Mouse (Mus musculus) stomach, embryonic 14.5 days (tissue): ENCODE data around the gene Cdkl2. TPM values are rescaled to one million over a fixed set of nuclear protein-coding genes. Genes with fewer than 3 reads are reported as not detected.

ENCODE experiments used
- ATAC-seq: fragments of 200-750 bp; cut with Nextera tagmentation; 2 replicates; pipeline ENCODE4 v1.8.0; 2017; ENCODE audit warnings: low read depth, moderate TSS enrichment; ENCODE audit not compliant: insufficient number of reproducible peaks, insufficient read depth, low FRiP score
- H3K27ac ChIP-seq: fragments of 300-500 bp; sonication (generic); 2 replicates; pipeline ENCODE4 v1.5.1; 2014; ENCODE audit warnings: mild to moderate bottlenecking, low read length, moderate library complexity, mixed read lengths
- H3K27me3 ChIP-seq: fragments of 300-500 bp; sonication (generic); 2 replicates; pipeline ENCODE4 v1.6.1; 2014; ENCODE audit warnings: low read length, control low read depth, mixed read lengths; ENCODE audit not compliant: control insufficient read depth, insufficient read depth
- H3K36me3 ChIP-seq: fragments of 300-500 bp; sonication (generic); 2 replicates; pipeline ENCODE4 v1.6.1; 2014; ENCODE audit warnings: mild to moderate bottlenecking, control low read depth, low read length, moderate library complexity, mixed read lengths; ENCODE audit not compliant: control insufficient read depth, insufficient read depth
- H3K4me1 ChIP-seq: fragments of 300-500 bp; sonication (generic); 2 replicates; pipeline ENCODE4 v1.6.1; 2014; ENCODE audit warnings: low read length, control low read depth, mixed read lengths; ENCODE audit not compliant: control insufficient read depth, insufficient read depth
- H3K4me2 ChIP-seq: fragments of 300-500 bp; sonication (generic); replicated peaks from 2 replicates; pipeline ENCODE4 v1.6.1; 2014; ENCODE audit warnings: low read depth, low read length, control low read depth
- H3K4me3 ChIP-seq: fragments of 300-500 bp; sonication (generic); 2 replicates; pipeline ENCODE4 v1.5.1; 2014; ENCODE audit warnings: low read depth, low read length, control low read depth
- H3K9ac ChIP-seq: fragments of 300-500 bp; sonication (generic); replicated peaks from 2 replicates; pipeline ENCODE4 v1.6.1; 2014; ENCODE audit warnings: low read depth, mild to moderate bottlenecking, control low read depth, low read length, moderate library complexity, mixed read lengths
- H3K9me3 ChIP-seq: fragments of 300-500 bp; sonication (generic); 2 replicates; pipeline ENCODE4 v1.6.1; 2016; ENCODE audit warnings: low read depth, low read length, control low read depth; ENCODE audit not compliant: control insufficient read depth
- WGBS: fragments of 180-500 bp; shearing (Covaris S2); extraction: QIAGEN DNeasy Blood & Tissue Kit; methylation state at CpG from one replicate; pipeline ENCODE4 v1.1.7; 2014; 5-methylcytosine and 5-hydroxymethylcytosine counted together
- polyA plus RNA-seq: library from polyadenylated mRNA; unstranded; fragments of >200 nt; fragmentation: Nextera tagmentation; extraction: Ambion mirVana; gene quantifications from 2 replicates; pipeline ENCODE4 v1.2.1, GENCODE M21; 2014

Cdkl2 gene
- polyA plus RNA-seq, 1 experiment from 2014 or later = 4.3 TPM

GRCm38 (mm10) chr5:91956991-91957760 is 86.5 kb downstream of the Cdkl2 start:
- WGBS = 94% methylated on average over 3 of the region's 3 CpGs
- Histone ChIP-seq H3K9ac (no peak overlapping the region), H3K9me3 (no peaks in the 10 kb centered on the region), H3K4me1 (peaks cover 16% of the 10 kb centered on the region), H3K27ac (no peak overlapping the region), H3K36me3 (peaks cover 26% of the 10 kb centered on the region), H3K27me3 (no peaks in the 10 kb centered on the region), H3K4me2 (no peak overlapping the region), H3K4me3 (no peak overlapping the region)
- no peak for ATAC-seq

Other genes starting within 250 kb of the Cdkl2 start
- gene Rchy1, start 80.8 kb downstream of the Cdkl2 start, polyA plus RNA-seq = 68.1 and 68.3 TPM in 2 replicates
- not detected in 2 replicates for gene Odaph, start 56.4 kb downstream of the Cdkl2 start, polyA plus RNA-seq
- 205 and 218 TPM in 2 replicates for gene G3bp2, start 39.8 kb upstream of the Cdkl2 start, polyA plus RNA-seq
- 34.7 and 35.8 TPM in 2 replicates for gene Uso1, start 94.1 kb upstream of the Cdkl2 start, polyA plus RNA-seq
- not detected in 2 replicates for gene U90926, start 171.5 kb upstream of the Cdkl2 start, polyA plus RNA-seq
- gene Ppef2, start 212.4 kb upstream of the Cdkl2 start, polyA plus RNA-seq = 0.62 and 0.69 TPM in 2 replicates
- gene Naaa, start 234.3 kb upstream of the Cdkl2 start, polyA plus RNA-seq = 17.1 and 19.6 TPM in 2 replicates